Mouse (Mus musculus): ENCODE data around the gene Lsm12.

Lsm12 gene

DNA sequence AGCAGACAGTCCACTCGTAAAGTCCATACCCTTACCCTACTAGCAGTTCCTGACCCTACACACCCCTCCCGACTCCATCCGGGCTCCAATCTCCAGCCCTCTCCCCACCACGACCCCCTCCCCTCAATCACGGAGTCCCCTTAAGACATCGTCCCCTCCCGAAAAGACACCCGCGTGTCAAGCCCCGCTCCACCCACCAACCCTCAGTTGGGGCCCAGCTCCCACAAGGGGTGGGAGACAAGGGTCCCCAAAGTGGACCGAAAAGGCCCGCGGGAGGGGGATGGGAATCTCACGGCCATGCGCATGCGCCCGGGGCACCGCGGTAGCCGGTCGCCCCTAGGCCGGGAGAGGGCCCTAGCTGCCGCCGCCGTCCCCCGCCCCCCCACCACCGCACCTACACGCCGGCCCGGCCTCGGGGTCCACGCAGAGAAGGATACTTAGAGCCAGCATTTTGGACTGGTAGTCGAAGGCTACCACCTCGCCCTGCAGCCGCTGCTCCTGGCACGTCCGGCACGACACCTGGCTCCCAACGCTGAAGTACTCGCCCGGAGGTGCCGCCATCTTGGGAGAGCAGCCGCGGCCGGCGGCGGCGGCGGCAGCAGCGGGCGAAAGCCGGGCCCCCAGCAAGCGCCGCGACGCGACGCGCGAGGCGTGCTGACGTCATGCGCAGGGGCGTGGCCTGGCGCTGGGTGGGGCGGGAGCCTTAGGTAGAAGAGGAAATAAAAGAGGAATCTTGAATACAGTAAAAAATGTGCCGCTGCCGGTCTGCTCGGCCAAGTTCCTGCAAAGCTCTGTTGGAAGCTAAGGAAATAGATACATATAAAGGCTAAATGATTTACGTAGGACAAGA lies at the start of gene Lsm12:
TSS of gene Lsm12 (minus strand) at position 651 of the 850 bp plus-strand sequence.
- ATAC-seq (ENCODE audit: insufficient number of reproducible peaks, low FRiP score, low TSS enrichment): peak; percentile 72; the same call in 1 of the 2 replicates

DNA sequence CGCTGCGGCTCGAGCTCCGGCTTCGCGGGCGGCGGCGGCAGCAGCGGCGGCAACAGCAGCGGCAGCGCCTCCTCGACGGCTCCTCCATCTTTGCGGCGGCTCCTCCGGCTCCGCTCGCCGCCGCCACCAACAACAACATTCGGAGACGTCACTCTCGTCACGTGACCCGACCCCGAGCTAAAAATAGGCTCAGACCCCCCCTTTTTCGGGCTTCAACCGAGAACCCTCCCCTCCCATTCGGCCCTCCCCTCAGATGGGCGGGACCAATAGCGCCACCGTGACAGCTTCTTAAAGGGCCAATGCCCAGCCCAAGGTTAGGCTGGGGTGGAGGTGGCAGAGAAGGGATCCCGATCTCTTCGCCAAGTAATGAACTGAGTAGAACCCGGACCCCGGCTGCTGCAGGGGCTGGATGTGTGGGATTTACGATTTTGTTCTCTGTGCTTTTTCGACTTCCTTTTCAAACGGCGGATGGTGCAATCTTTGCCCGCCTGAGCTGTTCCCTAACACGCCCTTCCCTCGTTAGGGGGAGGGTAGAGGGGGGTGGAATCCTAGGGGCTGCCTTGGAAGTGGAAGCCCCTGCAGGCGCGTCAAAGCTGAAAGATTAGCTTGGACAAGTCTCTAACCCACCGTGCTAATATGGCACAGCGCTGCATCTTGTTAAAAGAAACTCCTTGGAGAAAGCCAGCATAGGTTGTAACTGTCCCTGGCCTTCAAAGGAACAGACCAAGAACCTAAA lies 45.1 kb upstream of the Lsm12 start, which contains the start of gene Hdac5:
TSS of gene Hdac5 (minus strand) at position 161 of the 736 bp plus-strand sequence.
- peak; percentile 88; the same call in 1 of the 2 replicates for ATAC-seq (ENCODE audit: insufficient number of reproducible peaks, low FRiP score, low TSS enrichment)

DNA sequence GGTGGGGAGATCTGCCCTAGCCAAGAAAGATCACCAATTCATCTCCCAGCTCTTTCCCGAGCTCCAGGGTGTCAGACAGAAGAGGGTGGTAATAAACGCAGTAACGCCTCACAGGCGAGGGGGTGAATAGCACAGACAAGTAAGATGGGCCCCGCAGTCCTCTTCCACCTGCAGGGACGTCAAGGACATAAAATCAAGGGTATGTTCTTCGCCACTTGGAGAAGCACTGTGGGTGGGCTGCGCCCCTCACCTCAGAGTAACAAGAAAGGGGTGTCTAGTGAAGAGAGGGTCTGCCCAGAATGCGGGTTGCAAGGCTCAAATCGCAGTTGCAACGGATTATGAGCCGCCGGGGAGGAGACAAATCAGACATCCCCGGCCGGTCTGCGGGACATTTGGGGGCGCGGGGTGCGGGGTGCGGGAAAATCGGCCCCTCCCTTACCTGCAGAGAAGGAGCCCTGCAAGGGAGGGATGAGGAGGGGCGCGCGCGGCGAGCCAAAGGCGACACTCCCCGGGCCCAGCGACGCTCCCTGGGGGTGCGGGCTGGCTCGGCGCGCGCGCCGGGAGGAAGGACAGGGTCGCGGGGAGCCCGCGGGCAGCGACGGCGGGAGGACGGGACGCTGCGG lies 44.3 kb upstream of the Lsm12 start:
- peak; percentile 11; the same call in 1 of the 2 replicates for ATAC-seq (ENCODE audit: insufficient number of reproducible peaks, low FRiP score, low TSS enrichment)

DNA sequence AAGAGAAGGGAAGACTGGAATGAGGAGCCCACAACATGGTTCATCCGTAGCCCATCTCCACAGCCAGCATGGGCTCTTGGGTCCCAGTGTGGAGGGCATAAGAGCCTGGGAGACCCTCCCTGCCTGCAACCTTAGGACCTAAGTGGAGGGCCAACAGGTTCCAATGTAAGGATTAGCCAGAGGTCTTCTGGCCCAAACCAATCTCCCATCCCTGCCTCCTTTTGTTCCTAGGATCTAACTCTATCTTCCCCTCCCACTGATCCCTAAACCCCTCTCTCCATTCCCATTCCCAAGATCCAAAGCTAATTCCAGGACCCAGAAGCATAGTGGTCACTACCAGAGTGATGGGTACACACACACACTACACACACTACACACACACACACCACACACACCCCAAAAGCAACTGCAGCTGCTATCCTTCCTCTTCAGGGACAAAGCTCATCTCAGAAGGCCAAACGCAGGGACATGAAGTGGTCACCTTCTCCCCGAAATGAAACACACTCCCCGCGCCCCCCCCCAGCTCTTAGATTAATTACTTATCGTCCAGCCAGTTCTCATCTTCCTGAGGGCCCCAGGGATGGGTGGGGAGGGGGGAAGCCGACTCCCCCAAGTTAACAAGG lies 43.7 kb upstream of the Lsm12 start:
- ATAC-seq (ENCODE audit: insufficient number of reproducible peaks, low FRiP score, low TSS enrichment): no peak

DNA sequence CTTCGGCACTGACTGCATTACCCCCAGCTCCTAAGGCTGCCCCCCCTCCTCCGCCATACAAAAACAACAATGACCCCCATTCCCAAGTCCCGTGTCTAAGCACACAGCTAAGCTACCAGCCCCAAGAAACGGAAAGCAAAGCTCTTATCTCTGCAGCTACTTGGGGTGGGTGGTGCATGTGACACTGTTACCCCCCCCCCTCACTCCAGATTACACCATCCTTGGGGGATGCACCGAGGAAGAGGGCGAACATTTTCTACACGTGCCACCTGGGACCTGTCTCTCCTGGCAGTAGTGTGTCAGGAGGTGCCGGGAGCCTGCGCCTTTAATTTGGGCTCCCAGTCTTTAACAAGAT lies 43.1 kb upstream of the Lsm12 start:
- ATAC-seq (ENCODE audit: insufficient number of reproducible peaks, low FRiP score, low TSS enrichment): no peak

DNA sequence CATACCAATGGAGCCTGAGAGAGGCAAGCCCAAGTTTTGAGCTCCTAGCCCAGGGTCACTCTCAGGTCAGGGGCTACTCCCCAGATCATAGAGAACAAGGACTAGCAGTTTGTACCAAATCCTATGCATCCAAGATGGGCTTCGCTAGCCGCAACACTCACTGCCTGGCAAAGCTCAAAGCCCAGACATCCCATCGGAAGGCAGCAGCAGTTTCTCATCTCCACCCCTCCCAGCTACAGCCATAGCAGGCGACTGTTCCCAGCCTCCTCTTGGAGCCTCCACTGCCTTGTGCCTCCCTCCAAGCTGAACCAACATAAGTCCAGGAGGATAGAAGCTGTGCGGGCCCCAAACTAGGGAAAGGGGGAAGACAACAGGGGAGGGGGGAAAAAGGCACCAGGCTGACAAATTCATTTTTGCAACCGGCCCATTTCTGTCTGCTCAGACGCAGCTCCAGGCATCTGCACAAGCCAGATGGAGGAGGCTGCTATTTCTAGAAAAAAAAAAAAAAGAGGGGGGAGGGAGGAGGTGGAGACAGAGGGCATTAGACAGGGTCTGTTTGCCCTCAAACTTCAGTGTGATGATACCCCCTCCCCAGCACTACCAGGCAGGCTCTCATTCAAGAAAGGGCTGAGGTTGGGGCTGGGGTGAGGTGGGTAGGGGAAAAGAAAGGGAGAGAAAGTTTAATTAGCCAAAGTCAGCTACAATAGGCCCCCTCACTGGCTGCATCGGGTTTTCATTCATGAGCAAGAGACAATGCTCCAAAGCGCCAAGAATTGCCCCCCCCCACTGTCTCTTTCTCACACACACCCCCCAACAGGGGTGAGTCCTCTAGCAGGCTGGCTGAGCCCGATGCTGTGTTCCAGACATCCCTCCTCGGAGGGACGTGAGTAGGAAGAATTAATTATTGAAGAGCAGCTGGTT lies 42.4 kb upstream of the Lsm12 start:
- ATAC-seq (ENCODE audit: insufficient number of reproducible peaks, low FRiP score, low TSS enrichment): no peak

DNA sequence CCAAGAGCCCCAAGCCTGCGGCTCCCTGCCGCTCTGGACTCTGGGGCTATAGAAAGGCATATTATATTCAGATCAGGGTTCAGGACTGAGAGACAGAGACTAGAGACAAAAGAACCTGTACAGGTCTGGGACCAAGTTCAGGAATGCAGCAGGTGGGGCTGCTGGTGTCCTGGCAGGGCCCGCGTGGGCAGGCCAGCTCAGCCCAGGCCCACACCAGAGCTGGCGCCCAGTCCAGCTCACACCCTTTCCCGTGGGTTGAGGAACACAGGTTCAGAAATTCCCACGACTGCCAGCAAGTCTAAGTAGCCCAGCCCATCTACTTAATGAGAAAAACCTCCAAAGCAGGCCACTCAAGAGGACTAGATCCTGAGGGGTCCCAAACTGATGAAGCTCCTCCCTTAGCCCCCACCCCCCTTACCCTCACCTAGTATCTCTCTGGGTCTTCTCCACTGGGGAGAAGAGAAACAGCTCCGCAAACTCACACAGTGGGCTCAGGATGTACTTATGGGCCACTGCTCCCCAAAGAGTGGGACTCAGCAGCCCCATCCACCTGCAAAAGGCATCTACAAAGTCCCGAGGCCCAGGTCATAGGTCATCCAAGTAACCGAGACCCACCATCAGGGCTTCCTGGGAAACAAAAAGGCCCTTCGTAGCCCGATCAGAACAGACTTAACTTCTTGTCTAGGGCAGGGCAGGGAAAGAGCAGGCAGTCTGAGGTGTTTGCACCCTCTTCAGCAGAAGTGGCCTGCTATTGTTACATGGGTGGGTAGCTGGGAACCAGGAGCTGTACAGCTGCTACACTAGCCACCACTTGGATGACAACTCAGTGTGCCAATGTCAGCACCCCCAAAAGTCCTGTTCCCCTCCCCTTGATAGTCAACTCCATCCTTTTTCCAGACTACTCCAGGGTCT lies 41.2 kb upstream of the Lsm12 start:
- no peak for ATAC-seq (ENCODE audit: insufficient number of reproducible peaks, low FRiP score, low TSS enrichment)

DNA sequence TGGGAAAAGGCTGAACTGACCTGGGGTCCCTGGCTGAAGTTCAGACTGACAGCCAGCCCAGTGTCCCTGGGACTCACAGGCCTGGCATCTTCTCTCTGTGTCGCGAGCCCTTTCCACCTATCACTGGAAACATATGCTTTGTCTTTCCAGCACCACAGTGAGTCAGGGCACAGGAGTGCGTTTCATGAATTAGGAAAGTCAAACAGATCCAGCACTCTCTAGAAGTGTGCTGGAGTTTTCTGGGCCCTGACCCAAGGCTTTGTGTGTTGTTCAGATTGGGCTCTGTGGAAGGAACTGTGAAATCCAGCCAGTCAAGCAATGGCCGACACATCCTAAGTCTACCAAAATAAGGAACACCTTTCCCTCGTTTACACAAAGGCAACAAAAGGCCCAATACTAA lies 40.1 kb upstream of the Lsm12 start:
- no peak for ATAC-seq (ENCODE audit: insufficient number of reproducible peaks, low FRiP score, low TSS enrichment)

DNA sequence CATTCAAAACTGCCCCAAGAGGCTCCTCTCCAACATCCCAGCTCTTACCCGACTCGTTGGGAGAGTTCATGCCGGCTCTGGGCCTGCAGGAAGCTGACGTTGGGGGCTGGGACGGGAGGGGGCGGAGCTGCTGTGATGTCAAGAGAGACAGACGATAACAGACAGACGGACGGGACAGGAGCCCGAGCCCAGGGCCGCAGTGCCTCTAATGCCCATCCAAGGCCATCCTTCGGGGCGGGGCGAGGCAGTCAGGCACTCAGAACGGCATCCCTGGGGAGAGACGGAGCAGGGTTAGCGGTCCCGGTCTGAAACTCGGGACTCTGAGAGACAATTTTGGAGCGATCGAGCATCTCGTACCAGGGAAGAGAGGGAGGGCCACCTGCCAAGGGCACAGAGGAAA lies 39.6 kb upstream of the Lsm12 start:
- no peak for ATAC-seq (ENCODE audit: insufficient number of reproducible peaks, low FRiP score, low TSS enrichment)

DNA sequence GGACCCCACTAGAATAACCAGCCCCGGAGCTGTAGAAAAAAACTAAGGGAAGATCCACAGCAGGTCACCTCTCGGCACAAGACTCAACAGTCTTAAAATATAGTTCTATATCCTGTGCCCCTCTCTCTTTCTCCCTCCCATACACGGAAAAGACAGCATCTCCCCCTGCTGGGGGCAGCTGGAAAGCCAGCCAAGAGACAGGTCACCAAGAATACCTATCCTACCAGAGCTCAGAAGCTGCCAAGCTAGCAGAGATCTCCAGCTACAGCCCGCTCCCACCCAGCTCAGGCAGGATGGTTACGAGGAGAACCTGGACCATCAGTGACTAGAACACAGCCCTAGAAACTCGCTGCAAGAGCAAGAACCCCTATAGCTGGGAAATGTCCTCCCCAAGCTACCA lies 38.1 kb upstream of the Lsm12 start:
- no peak for ATAC-seq (ENCODE audit: insufficient number of reproducible peaks, low FRiP score, low TSS enrichment)

DNA sequence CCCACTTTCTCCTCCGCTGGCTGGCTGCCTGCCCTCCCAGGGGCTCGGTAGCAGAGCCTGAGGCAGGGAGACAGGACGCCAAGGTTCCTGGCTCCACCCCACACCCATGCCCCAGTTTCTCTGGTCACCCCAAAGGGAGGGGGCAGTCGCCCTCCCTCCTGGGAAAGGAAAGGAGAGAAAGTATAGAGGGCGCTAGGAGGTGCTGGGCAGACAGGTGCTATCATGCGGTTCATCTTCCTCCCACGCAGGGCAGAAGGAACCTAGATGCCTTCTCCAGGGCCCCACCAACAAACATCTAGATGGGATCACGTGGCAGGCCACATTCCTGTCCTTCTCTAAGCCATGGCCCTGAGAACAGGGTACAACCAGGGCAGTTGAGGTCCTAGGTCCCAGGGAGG lies 36.9 kb upstream of the Lsm12 start:
- ATAC-seq (ENCODE audit: insufficient number of reproducible peaks, low FRiP score, low TSS enrichment): no peak

DNA sequence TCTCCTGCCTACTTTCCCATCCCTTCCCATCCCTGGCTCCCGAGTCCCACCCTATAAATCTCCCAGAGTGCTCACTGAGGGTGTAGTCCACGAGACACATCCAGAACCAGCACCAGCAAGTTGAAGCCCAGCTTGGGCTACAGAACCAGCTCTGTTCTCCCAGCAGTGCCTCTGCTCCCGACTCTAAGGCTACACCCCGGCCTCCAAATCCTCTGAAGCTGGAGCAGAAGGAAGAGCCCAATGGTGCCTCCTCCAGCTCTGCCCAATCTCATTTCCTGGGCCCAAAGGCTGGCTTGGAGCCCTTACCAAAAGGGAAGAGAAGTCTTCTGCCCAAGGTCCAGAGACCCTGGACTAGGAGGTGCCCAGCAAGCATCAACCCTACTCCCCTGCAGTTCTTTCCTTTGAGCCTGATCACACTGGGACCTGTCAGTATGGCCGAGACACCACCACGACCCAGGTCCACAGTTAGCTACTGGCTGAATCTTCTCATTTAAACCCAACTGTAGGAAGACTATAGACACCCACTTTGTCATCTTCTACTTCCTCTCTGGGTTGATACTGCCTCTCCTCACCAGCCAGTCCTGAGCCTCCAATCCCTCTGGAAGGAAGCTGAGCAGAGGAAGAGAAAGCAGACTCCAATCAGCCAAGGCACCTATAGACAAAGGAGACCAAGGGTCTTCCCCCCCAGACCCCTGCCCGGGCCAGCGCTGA lies 36.3 kb upstream of the Lsm12 start:
- ATAC-seq (ENCODE audit: insufficient number of reproducible peaks, low FRiP score, low TSS enrichment): no peak

DNA sequence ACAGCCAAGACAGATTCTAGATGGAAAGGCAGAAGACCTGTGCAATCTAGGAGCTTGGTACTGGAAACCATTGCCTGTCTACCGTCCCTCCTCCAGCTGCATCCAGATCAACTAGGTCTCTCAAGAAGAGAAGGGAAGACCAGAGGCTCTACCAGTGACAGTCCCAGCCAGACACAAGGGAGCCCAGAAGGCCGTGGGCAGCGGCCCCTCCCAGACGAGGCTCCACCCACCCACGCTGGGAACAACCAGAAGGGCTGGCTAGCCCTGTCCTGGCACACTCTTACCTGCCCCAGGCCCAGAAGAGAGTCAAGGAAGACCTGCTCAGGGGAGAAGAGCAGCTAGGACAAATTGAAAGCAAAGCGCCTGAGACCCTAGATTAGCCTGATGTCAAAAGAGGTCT lies 35.4 kb upstream of the Lsm12 start:
- no peak for ATAC-seq (ENCODE audit: insufficient number of reproducible peaks, low FRiP score, low TSS enrichment)

DNA sequence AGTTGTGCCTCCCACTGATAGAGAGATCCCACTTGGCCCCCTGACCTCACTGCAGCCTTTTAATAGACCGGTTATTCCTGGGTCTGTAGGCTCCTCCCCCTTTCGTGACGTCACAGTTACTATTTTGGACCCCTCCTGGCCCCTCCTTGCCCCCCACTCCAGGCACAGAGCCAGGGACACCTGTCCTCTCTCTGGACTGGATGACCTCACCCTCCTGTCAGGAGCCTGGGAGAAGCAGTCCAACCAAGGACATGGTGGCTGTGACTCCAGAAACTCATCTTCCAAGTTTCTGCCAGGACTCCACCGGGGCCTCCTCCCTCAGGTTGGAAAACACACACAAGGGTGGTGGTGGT lies 34.9 kb upstream of the Lsm12 start:
- no peak for ATAC-seq (ENCODE audit: insufficient number of reproducible peaks, low FRiP score, low TSS enrichment)

DNA sequence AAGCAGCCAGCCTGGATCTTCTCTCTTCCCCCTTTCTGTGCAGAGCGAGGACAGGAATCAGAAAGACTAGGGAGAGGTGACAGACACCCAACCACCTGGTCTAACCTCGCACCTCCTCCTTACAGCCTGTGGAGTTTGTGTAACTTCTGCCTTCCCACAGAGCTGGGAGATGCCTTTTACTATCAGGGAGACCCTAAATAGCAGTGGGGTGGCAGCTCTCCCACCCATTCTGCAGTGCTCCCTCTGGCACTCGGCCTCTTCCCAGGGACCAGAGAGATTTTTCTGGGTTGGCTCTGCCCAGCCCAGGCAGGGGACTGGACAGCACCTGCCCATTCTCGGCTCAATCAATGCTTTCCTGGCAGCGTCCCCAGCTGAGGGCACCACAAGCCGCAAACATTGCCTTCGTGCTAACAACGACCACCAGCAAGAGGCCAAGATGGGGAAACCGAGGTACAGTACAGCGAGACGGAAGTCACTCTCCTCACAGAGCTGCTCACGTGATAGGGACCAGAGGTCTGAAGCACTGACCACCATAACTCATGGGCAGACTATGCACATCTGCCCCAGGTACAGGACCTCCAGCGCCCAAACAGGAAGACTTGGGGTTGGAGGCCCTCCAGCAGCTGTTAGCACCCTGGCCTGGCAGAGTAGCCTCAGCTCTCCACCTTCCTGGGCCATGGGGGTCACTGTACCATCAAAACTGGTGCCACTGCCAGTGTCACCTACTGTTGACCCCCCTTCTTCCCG lies 34.3 kb upstream of the Lsm12 start:
- ATAC-seq (ENCODE audit: insufficient number of reproducible peaks, low FRiP score, low TSS enrichment): no peak

DNA sequence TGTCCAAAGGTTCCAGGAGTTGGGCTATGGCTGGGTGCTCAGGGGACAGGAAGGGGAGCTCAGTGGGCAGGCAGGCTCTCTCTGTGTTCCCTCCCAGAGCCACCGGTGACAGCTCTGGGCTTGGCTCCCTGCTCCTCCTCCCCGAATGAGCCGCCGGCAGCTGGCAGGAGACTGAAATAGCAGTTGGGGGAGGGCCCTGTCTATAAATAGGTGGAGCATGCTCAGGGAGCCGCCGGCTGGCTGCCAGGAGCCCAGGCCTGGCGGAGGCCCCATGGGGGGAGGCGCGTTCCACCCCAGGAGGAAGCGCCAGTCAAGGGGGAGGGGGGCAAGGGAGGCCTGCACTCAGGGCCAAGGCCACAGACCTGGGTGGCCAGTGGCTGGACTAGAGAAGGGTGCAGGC lies 33.7 kb upstream of the Lsm12 start:
- peak; percentile 62; the same call in 1 of the 2 replicates for ATAC-seq (ENCODE audit: insufficient number of reproducible peaks, low FRiP score, low TSS enrichment)

DNA sequence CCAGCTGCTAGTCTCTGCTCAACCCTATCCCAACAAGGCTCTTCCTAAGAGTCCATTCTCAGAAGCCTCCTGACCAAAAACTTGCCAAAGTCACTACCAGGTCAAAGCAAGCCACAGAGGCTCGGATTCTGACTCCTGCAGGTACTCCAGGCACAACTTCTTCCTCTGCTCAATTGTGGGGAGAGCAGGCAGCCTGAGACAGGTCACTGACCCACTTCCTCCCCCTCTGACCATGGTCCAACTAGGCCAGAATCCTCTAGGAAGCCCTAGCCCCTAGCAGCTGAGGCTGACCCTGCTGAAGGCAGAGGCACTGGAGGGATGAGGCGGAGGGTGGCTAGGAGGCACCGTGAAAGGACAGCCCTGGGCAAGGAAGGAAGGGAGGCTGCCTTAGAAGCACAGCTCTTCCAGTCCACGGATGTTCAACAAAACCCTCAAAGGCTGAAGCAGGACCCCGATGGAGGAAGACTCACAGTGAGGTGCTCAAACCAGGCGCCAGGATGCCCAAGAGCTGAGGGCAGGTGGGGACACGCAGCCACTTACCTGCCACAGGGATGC lies 32.9 kb upstream of the Lsm12 start:
- no peak for ATAC-seq (ENCODE audit: insufficient number of reproducible peaks, low FRiP score, low TSS enrichment)
